Mouse (Mus musculus): ENCODE results near the gene Adamts15.

Gene Adamts15

DNA sequence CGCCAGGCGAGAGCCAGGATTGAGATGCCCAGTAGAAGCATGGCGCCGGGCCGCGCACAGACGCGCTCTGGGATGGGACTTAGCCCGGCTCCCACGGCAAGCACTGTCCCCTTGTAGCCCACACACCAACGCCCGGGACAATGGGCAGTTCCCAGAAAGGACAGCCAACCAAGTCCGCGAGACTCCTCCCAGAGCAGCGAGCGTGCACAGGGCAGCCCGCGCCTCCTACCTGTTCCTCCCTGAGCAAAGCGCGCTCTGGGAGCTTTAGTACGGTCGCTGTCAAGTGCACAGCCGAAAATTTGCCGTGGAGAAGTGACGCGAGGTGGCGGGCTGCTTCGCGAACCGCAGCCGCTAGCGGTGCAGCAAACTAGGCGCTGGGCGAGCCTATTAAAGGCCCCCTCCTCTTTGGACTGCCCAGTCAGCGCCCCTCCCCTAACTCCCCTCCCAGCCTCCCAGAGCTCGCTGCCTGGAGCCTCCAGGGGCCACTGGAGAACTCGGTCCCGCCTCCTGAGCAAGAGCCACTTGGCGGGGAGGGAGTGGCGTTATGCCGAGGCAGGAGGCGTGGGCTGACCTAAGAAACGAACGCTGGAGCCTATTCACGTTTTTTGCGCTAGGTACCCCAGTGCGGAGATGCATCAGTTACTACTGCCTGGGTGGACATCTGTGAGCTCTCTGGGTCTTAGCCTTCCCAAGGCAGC lies at the start of gene Adamts15:
Gene Adamts15, minus strand, starts transcription at position 256 of the 698 bp plus-strand sequence.
- DNase-seq (ENCODE audit: low spot score): no peak

DNA sequence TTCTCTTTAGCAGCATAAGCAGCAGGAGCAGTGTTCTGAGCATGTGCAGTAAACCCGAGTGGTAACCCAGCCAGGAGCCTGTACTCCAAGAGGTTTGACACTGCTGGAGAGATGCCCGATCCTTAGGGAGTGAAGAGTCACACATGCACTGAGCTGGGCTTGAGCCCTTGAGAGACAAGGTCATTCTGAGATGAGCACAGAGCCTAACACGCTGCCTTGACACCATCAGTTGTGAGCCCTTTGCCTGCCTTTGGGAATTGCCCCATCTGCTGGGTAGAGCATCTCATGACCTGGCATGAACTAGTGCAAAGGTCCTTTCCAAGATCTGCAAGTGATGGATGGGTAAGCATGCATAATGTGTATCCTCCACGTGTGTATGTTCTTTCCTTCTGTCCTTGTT lies 49.7 kb upstream of the Adamts15 start:
- DNase-seq (ENCODE audit: low spot score): peak; percentile 16

DNA sequence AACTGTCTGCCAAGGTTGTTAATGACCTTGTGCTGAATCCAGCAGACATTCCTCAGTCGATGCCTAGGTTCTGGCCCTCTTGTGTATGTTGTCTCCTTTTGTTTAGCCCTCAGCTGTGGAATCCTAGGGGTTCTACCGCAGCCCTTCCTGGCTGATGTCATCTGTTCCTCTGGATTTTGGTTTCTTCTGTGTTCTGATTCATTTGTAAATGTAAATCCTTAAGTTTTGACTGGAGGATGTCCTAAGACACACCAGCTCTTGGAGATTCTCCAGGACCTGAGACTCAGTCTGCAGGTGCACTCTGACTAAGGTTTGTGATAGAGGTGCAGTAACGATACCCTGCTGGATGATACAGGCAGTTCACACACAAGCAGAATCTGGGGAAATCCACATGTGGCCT lies 47.7 kb upstream of the Adamts15 start:
- DNase-seq (ENCODE audit: low spot score): no peak

DNA sequence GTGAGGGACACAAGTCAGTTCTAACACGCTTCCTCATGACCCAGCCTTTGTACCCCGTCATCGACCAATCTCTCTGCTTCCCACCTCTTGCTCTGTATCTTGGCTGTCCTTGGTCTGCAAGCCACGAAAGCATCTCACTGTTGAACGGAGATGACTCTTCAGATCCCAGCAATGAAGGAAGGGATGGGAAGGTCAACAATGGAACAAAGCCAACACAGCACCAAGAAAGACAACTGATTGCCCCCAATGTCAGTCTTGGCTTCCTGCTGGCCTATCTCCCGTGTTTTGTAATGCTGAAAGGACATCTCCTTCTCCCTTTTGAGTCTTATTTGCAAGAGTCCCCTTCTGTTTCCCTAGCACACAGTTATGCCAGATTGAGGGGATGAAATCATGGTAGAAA lies 45.9 kb upstream of the Adamts15 start:
- no peak for DNase-seq (ENCODE audit: low spot score)

DNA sequence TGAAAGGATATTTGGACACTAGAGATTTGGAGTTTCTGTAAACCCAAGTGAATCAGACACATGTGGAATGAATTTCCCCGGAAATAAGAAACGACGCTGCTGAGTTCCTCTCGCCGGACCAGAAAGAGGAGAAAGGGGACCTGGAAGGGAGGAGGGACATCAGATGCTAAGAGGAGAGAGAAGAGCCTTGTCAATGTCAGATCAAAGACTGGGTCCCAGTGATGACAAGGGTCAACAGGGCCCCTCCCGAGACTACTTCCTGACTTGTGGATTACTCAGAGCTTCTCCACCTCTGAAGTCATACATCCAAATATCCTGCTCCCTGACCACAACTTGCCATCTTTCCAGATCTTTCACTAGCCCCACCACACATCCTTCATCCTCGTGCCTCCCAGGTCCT lies 44.6 kb upstream of the Adamts15 start:
- no peak for DNase-seq (ENCODE audit: low spot score)

DNA sequence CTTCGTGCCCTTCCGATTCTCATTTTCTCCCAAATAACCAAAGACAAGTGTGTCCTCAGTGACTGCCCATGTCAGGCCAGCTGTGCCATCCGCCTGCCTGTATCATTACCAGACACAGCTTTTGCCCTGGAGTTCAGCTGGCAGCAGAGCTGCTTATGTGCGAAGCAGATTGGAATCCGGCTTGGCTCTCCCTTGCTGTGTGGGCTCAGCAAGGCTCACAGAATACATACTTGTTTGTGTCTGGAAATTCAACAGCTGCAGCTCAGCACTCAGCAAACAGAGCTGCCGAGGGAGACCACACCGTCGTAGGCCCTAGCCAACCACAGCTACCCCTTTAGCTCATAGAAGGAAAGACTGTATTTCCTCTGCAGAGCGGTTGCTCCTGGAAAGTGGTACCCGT lies 42.4 kb upstream of the Adamts15 start:
- no peak for DNase-seq (ENCODE audit: low spot score)

DNA sequence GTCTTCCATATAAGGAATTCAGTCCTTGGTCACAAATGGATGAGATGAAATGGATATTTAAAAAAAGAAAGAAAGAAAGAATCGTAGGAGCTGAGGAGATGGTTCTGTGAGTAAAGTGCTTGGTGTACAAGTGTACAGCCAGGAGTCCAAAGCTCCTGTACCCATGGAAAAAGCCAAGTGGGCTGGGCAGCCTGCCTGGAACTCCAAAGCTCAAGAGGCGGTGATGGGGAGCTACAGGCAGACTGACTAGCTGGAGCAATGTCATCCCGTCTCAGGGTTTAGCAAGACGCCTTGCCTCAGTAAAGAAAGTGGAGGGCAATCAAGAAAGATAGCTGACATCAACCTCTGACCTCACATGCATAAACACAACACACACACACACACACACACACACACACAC lies 41.5 kb upstream of the Adamts15 start:
- DNase-seq (ENCODE audit: low spot score): no peak

DNA sequence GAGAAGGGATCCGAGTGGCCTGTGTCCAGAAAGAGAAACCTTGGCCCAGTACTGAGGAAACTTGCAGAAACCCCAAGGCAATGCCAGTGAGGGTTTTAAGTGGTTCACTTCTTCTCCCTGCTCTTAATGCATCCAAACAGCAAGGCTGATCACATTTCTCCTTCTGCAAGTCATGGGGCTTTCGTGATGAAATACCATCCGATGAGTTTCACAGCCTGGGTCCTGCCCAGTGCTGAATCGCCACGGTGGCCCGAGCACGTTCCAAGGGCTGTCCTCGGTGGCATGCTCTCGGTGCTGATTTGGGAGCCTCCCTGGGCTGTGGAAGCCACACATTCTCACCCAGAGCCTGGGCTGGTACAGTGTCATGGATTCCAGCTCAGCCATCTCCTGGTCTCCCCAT lies 33.0 kb upstream of the Adamts15 start:
- no peak for DNase-seq (ENCODE audit: low spot score)

DNA sequence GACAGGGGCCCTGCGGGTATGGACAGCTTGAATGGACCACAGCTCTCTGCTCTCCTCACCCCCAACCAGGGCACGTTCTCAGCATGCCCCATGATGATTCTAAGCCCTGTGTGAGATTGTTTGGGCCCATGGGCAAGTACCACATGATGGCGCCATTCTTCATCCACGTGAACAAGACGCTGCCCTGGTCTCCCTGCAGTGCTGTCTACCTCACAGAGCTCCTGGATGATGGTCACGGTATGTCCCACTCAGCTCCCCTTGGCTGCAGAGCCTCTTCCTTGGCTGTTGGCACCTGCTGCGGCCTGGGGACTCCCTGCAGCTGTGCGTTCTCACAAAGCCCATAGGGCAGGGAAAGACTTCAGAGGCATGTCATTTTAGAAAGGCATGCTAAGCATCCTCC lies 31.0 kb upstream of the Adamts15 start:
- no peak for DNase-seq (ENCODE audit: low spot score)

DNA sequence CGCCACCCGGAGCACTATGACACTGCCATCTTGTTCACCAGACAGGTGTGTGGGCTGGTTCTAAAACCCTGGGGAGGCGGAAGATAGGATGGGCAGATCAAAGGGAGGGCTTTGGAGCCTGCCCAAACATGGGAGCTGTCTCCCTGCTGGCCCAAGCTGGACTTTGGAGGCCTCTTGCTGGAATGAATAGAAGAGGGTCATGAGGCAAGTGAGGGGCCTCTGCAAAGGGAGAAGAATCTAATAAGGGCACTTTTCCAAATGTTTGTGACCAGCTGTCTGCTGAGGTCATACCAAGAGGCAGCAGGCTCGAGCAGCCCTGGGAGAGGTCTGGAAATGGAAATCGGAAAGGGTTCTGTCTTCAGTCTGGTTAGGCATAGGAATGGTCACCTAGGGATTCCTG lies 29.2 kb upstream of the Adamts15 start:
- DNase-seq (ENCODE audit: low spot score): no peak

DNA sequence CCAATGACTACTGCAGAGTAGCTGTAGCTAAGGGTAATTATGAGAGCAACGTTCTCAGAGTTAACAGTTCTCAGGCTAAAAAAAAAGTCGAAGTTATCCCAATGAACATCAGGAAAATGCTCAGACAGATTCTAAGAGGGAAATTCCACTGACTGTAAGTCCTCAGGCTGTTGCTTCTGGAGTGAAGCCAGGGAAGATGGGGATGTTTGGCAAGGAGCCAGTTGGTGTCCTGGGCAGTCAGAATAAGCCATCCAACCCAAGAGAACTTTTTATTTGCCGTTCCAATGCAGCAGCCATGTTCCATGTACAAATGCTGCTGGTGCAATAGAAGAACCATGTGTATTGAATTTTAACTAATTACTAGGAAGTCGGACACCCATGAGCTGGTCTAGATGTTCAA lies 28.3 kb upstream of the Adamts15 start:
- DNase-seq (ENCODE audit: low spot score): peak; percentile 20

DNA sequence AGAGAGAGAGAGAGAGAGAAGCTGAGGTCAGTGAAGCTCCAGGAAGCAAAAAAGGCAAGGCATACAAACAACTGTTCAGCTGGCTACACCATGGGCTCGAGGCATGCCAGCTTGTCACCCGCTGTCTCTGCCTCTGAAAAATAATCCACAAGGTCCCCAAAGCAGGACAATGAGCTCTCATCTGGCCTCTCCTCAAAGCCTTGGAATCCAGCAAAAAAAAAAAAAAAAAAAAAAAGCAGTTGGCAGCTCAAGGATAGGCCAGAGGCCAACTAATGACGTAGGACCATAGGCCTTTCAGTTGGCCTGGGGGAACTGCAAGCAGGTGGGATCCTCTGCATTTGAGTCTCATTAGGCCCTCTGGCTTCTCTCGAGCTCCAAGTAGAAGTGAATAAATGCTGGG lies 27.7 kb upstream of the Adamts15 start:
- peak; percentile 9 for DNase-seq (ENCODE audit: low spot score)

DNA sequence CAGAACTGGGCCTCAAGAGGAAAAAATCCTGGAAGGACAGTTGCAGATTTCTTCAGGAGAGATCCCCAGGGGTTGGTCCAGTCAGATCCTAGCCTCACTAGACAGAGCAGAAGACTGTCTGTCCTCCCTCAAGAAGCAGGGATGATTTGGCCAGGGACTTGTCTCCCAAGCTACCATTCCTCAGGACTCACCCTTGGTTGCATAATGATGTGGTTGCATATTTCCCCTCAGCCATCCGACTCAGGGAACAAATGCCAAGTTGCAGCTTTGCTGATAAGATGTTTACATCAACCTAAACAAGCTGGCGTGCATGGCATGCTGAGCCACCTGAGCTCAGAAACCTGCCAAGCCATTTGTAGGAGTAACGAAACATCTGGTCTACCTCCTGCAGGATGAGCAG lies 27.2 kb upstream of the Adamts15 start:
- no peak for DNase-seq (ENCODE audit: low spot score)

DNA sequence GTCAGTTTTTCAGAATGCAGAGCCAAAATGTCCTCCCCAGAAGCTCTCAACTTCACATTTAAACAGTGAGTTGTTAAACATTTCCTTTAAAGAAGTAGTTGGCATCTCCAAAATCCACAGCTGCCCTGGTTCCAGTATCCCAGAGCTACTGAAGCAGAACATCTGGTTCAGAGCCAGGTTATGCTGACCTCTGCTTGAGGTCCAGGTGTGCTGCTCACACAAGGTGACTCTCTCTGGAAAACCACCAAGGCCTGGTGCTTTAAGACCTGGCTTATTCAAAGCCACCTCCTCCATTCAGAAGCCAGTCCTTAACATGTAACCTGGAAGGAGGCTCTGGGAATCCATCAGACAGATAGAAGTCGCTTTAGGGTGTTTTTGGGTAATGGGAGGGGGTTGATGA lies 23.0 kb upstream of the Adamts15 start:
- no peak for DNase-seq (ENCODE audit: low spot score)

DNA sequence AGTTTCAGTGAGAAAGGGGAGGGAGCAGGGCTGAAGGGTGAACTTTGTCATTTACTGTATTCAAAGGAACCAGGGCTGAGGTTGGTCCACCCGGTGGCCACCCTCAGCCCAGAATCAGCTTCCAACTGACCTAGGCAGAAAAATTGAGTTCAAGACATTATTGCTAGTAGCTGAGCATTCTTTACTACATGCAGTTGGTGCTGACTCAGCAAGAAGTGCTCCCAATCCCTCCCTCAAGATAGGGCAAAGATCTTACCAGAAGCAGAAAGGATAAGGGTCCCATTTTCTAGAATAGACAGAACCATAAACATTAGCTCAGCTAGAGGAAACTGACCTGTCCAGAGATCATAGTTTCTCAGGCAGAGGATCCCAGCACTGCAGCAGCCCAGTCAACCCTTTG lies 22.0 kb upstream of the Adamts15 start:
- DNase-seq (ENCODE audit: low spot score): no peak

DNA sequence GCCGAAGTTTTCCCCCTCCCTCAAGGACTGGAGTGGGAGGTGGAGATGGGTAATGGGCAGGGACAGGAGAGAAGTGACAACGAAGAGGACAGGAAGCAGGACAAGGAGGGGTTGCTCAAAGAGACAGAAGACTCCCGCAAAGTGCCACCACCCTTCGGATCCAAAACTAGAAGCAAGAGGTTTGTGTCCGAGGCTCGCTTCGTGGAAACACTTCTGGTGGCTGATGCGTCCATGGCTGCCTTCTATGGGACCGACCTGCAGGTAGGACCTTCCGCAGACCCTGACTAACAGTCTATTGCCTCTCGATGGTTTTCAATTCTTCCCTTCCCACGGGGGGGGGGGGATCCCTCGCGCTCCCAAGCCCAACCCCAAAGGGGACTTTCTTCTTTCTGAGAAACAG lies 21.1 kb upstream of the Adamts15 start:
- no peak for DNase-seq (ENCODE audit: low spot score)

DNA sequence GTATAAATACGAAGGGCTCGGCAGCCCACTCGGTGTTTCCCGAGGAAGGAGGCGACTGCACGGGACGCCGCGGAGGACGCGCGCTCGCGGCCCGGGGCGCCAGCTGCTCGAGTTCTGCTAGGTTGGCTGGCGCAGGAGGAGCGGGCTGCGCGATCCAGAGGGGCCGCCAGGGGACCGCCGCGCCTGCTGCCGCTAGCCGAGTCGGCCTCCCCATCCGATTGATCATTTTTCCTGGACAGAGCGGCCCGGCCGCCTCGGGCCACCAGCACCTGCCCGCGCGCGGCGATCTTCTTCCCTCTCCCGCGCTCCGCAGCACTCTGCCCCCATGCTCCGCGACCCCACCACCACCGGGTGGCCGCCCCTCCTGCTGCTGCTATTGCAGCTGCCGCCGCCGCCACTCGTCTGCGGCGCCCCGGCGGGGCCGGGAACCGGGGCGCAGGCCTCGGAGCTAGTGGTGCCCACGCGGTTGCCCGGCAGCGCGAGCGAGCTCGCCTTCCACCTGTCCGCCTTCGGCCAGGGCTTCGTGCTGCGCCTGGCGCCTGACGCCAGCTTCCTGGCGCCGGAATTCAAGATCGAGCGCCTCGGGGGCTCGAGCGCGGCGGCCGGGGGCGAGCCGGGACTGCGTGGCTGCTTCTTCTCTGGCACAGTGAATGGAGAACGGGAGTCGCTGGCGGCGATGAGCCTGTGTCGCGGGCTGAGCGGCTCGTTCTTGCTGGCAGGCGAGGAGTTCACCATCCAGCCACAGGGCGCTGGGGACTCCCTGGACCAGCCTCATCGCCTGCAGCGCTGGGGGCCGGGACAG lies 20.5 kb upstream of the Adamts15 start, which contains the start of gene Adamts8:
Gene Adamts8, plus strand, starts transcription at position 51 of the 802 bp plus-strand sequence.
- DNase-seq (ENCODE audit: low spot score): no peak

DNA sequence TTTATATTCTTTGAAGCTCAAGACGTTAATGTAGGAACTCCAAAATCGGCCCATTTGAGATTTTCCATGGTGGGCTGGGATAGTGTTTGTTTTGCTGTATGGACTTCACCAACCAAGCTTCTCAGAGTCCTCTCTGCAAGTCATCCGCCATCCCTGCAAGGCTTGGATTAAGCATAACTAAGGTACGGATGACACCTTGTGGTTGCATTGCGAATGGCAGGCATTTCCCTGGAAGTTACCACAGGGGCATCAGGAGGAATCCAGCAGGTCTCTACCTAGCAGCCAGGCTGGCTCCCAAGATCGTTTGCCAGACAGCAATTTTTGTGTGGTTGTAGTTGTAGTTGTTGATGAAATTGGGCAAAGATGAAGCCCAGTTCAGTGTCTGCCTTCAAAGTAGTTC lies 18.1 kb upstream of the Adamts15 start:
- DNase-seq (ENCODE audit: low spot score): peak; percentile 74

DNA sequence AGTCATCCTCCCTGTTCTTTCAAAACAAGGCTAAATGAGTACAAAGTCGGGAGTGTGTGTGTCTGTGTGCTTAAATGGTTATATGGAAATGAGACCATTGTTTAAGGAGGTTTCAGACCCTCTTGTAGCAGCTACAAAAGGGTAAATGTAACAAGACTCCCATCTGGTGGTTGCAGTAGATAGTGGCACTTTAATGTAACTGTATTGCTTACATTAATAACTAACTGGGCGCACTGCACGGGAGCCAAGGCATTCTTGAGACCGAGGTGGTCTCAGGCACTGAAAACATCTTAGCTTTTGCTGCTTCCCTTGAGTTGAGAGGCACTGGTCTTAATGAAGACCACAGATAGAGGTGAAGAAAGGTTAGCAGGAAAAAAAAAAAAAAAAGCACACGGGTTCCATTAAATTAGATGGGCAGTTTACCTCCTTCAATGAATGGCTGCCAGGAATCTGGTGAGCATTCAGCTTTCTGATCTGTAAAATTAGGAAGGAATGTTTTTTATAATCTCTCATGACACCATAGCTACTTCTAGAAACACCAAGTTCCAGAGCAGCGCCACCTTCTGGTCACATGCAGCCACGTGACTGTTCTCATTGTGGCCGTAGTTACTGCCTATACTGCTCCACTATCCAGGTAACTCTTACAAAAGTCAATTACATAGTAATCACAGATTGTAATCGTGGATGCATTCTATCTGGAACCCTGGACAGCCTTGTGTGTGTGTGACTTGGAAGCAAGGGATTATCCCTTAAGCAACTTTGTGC lies 14.6 kb upstream of the Adamts15 start:
- peak; percentile 9 for DNase-seq (ENCODE audit: low spot score)

DNA sequence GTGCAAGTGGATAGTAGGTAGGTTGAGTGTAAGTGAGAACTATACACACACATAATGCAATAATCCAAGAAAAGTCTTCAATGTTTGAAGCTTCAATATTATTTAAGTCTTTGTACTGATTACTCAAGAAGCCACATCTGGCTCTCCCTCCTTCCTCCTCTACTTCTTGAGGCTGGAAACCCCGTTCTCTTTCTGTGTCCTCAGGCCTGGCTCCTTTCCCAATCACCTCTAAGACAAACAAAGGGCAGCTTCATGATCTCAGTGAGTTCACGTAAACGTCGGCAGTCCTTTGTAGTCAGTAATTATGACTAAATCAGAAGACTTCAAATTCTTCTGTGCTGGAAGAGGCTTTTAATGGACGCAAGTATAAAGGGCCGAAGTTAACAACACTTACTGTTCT lies 12.6 kb upstream of the Adamts15 start:
- no peak for DNase-seq (ENCODE audit: low spot score)

DNA sequence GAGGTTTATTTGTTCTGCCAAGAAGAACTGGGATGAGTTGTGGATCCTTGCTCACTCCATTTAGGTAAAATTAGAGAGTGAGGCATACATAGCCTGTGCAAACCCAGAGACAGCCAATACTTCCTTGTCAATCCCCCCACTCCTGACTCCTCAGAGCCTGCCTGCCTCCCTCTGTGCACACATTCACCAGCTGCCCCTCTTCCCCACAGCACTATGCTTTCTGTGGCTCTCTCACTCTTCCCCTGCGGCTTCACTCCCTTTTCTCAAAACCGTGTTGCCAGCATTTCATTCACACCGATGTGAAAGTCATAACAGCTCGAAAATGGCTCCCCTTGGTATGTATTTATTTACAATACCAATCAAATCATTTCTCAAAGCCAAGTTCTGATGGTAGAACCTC lies 10.1 kb upstream of the Adamts15 start:
- DNase-seq (ENCODE audit: low spot score): no peak

DNA sequence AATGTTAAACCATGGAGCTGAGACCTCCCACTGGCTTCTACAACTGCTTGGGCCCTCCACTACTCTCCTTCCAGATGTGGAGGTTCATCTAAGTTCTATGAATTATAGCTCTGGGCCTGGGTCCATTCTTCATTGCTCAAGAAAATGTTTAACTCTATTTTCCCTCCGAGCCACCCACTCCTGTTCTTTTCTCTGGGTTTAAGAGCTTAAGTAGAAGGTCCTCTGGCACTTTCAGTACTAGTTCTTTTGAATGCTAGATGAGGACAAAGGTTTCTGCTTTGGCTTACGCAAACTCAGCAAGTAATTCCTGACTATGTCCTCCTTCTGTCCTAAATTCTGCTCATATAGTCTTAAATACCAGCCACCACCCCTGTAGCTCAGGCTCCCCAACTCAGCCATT lies 6.5 kb upstream of the Adamts15 start:
- DNase-seq (ENCODE audit: low spot score): no peak
